Mouse (Mus musculus): ENCODE results near the gene Trnau1ap.

- TF ChIP-seq POLR2A (IDR thresholded peaks at IDR 0.05; ENCODE audit: low read depth, low read length) (no peak), CTCF (IDR thresholded peaks at IDR 0.05; ENCODE audit: extremely low read depth, insufficient read length, insufficient replicate concordance, low read depth, low read length) (peak; percentile 20; the same call in 1 of the 2 replicates)
These were observed 20.3 kb upstream of the Trnau1ap start for GRCm38 (mm10) chr4:132349495-132350122.

Measured in small intestine, adult 2 months (tissue).